Mouse (Mus musculus): ENCODE results near the gene Ahnak. TPM values are rescaled to one million over a fixed set of nuclear protein-coding genes. Genes with fewer than 3 reads are reported as not detected.
"Not testable (repeated sequence)": the region's sequence is repeated elsewhere in the genome, so short reads cannot be mapped to it uniquely, and the experiment has no call there.

Ahnak gene
- polyA plus RNA-seq, 1 experiment from 2014 or later, result 25.0 TPM

DNA sequence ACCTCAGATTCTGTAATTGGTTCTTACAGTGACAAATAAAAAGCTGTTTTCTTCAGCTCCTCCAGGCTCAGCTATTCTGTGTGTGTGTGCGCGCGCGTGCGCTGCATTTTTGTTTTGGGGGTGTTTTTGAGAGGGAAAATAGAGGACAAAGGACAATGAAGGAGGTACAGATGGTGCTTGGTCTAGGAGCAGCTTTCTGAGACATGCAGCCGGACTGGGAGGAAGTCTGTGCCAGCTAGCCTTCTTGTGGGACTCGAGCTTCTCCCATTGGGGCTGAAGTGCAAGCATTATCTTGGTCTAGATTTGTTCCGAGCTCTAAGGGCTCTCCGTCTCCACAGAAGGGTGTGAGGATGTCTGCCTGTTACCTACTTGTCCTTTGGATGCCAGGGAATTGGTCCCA, 36.8 kb upstream of the Ahnak start:
- ATAC-seq, result no peak
- H3K4me2 ChIP-seq (replicated peaks), result 0 out of 2 replicates have a peak overlapping the region, but pooled peaks have one; percentile 64
- no peak overlapping the region for H3K27ac ChIP-seq
- no peak overlapping the region for H3K4me3 ChIP-seq (replicated peaks)
- no peaks in the 10 kb centered on the region for H3K27me3 ChIP-seq (replicated peaks)
- WGBS, result 83% methylated on average over 9 of the region's 9 CpGs
- H3K9ac ChIP-seq, result 0 out of 2 replicates have a peak overlapping the region, but pooled peaks have one; percentile 5
- H3K36me3 ChIP-seq, result peaks cover 36% of the 10 kb centered on the region
- H3K4me1 ChIP-seq (replicated peaks), result peaks cover 10% of the 10 kb centered on the region
- no peaks in the 10 kb centered on the region for H3K9me3 ChIP-seq

DNA sequence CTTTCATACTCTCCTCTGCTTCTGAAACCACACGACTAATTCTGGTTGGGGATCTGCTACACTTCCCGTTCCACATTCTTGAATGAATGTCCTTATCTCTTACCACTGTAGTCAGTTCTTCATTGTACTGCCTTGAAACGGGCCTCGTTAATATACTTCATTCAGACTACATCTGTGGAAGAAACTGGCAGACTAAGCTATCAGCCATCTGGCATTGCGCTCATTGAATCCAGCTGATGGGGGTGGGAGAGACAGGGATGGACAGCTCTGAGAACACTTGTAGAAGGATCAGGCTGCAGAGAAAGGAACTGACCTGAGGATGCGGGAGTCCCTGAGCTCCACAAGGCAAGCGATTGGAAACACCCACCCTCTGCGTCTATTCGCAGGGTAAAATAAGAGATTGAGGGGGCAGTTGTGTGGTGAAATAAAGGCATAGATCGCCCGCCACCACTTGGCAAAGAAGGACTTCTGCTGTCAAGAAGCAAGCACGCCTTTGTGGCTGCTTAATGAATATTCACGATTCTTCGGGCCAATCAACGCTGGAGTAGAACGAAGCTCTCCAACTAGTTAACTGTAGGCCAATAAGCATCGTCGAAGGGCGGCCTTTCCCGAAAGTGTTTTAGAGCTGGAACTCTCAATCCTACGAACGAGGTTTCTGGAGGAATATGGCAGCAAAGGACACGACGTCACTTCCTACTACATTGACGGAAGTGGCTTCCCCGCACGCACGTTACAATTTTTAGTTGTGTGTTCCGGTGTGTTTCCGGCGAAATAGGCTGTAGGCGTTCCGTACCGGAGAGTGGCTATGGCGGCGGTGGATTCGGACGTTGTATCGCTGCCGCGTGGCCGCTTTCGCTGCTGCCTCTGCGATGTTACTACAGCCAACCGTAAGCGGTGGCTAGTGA, 35.7 kb upstream of the Ahnak start, which contains the start of gene Tut1:
Gene Tut1 (plus strand): TSS at position 713 of the 905 bp plus-strand sequence.
- ATAC-seq, result peak; percentile 97
- H3K4me3 ChIP-seq (replicated peaks), result peak within 1 kb of the TSS; percentile 70
- WGBS, result 3% methylated on average over 46 of the region's 46 CpGs

DNA sequence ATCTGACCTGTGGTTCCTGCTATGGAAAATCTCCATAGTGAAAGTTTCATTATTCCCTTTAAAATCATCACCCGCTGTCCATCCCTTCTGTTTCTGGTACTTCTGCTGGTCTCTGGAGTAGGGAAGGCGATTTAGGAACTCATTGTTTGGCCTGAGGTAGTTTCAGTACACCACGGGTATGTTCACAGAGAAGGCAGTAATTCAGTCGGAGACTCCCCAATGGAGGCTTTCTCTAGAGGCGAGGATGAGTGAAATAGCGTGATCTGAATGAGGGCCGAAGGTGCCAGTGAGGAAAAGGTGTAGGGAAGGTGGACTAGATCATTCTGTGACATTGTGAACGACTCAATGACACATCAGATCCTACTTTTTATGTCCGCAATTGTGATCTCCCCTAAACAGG, 34.9 kb upstream of the Ahnak start:
- H3K27ac ChIP-seq, result peak overlapping the region; percentile 81
- peaks cover 23% of the 10 kb centered on the region for H3K36me3 ChIP-seq
- ATAC-seq, result 0 out of 2 replicates have a peak, but pooled peaks have one; percentile 1
- H3K9ac ChIP-seq, result peak overlapping the region; percentile 65
- H3K4me3 ChIP-seq (replicated peaks), result peak overlapping the region; percentile 70
- WGBS, result 7% methylated on average over 9 of the region's 9 CpGs
- peaks cover 10% of the 10 kb centered on the region for H3K4me1 ChIP-seq (replicated peaks)
- no peaks in the 10 kb centered on the region for H3K9me3 ChIP-seq
- no peaks in the 10 kb centered on the region for H3K27me3 ChIP-seq (replicated peaks)
- H3K4me2 ChIP-seq (replicated peaks), result peak overlapping the region; percentile 75

More for the DNA sequence above, 35.7 kb upstream of the Ahnak start, which contains the start of gene Tut1:
- Histone ChIP-seq H3K4me1 (replicated peaks) (peaks cover 10% of the 10 kb centered on the region), H3K9me3 (no peaks in the 10 kb centered on the region), H3K9ac (peak within 1 kb of the TSS; percentile 65), H3K27me3 (replicated peaks) (no peaks in the 10 kb centered on the region), H3K27ac (peak within 1 kb of the TSS; percentile 81), H3K36me3 (peaks cover 28% of the 10 kb centered on the region), H3K4me2 (replicated peaks) (peak within 1 kb of the TSS; percentile 75)

DNA sequence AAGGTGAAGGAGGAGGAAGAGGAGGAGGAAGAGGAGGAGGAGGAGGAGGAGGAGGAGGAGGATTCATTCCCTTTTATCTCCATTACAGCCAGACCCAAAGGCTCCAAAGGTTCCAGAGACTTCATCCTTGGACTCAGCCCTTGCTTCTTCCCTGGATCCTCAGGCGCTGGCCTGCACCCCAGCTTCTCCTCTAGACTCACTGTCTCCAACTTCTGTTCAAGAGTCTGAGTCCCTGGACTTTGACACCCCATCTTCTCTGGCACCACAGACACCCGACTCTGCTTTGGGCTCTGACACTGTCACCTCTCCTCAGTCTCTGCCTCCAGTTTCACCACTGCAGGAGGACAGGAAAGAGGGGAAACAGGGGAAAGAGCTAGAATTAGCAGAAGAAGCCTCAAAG, 26.8 kb upstream of the Ahnak start:
- Histone ChIP-seq H3K4me1 (replicated peaks) (peaks cover 6% of the 10 kb centered on the region), H3K9ac (no peak overlapping the region), H3K9me3 (no peaks in the 10 kb centered on the region), H3K4me3 (replicated peaks) (no peak overlapping the region), H3K4me2 (replicated peaks) (no peak overlapping the region), H3K36me3 (peaks cover 36% of the 10 kb centered on the region), H3K27ac (no peak overlapping the region), H3K27me3 (replicated peaks) (no peaks in the 10 kb centered on the region)
- ATAC-seq, result no peak
- WGBS, result 94% methylated on average over 2 of the region's 2 CpGs

- H3K27me3 ChIP-seq (replicated peaks), result no peaks in the 10 kb centered on the region
- no peak for ATAC-seq
- WGBS, result 84% methylated on average over 11 of the region's 11 CpGs
- H3K27ac ChIP-seq, result no peak overlapping the region
- peak overlapping the region; percentile 52; the same call in 1 of the 2 replicates for H3K9ac ChIP-seq
- H3K9me3 ChIP-seq, result no peaks in the 10 kb centered on the region
- peaks cover 9% of the 10 kb centered on the region for H3K4me1 ChIP-seq (replicated peaks)
- no peak overlapping the region; the same call in 1 of the 2 replicates for H3K4me2 ChIP-seq (replicated peaks)
- H3K36me3 ChIP-seq, result peaks cover 30% of the 10 kb centered on the region
- H3K4me3 ChIP-seq (replicated peaks), result no peak overlapping the region
Measured at GRCm38 (mm10) chr19:8965075-8965474, 24.0 kb upstream of the Ahnak start.

GRCm38 (mm10) chr19:8965771-8966170, 23.3 kb upstream of the Ahnak start:
- peaks cover 9% of the 10 kb centered on the region for H3K4me1 ChIP-seq (replicated peaks)
- H3K27ac ChIP-seq, result peak overlapping the region; percentile 93
- 69% methylated on average over 8 of the region's 8 CpGs for WGBS
- ATAC-seq, result no peak
- H3K36me3 ChIP-seq, result peaks cover 37% of the 10 kb centered on the region
- H3K4me3 ChIP-seq (replicated peaks), result peak overlapping the region; percentile 77
- no peaks in the 10 kb centered on the region for H3K27me3 ChIP-seq (replicated peaks)
- no peaks in the 10 kb centered on the region for H3K9me3 ChIP-seq
- H3K9ac ChIP-seq, result peak overlapping the region; percentile 52
- H3K4me2 ChIP-seq (replicated peaks), result peak overlapping the region; percentile 64

- Histone ChIP-seq H3K9me3 (no peaks in the 10 kb centered on the region), H3K27me3 (replicated peaks) (no peaks in the 10 kb centered on the region), H3K27ac (peak overlapping the region; percentile 93), H3K9ac (peak overlapping the region; percentile 52), H3K4me1 (replicated peaks) (peaks cover 9% of the 10 kb centered on the region), H3K4me2 (replicated peaks) (peak overlapping the region; percentile 64), H3K4me3 (replicated peaks) (peak overlapping the region; percentile 77), H3K36me3 (peaks cover 41% of the 10 kb centered on the region)
- peak; percentile 50 for ATAC-seq
- WGBS, result 28% methylated on average over 5 of the region's 5 CpGs
Measured at GRCm38 (mm10) chr19:8966198-8966589, 22.9 kb upstream of the Ahnak start.

DNA sequence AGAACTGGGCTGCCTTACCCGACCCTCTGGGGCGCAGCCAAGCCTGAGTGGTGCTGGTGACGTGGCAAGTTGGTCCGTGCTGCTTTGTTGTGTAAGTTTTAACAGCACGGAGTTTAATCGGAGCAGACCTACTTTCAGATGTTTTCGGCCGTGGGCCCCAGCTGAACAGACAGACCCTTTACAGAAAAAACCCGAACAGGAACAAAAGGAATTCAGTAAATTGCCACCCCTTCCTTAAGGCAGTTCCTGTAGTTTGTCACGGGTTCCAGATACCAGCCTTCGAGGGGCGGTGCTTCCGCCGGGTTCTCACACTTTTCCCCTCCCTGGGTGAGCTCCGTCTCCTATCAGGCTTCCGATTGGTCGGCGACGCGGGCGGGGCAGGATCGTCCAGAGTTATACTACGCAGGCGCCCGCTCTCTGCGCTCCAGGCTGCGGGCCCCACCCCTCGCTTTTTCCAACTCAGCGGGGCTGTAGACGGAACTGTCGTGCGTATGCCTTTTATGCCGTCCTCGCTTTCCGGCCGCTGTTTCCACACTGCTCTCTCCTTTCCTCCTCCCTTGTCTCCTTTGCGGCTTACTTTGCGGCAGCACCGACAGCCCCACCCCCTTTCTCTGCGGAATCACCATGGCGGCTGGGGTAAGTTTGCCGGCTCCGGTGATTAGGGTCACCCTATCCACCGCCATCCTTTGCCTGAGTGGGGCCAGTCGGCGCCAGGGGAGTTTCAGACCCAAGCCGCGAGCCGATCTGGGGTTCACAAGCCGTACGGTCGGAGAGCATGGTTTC, 22.3 kb upstream of the Ahnak start, which contains the start of gene Eef1g:
Gene Eef1g (plus strand): TSS at position 452 of the 783 bp plus-strand sequence.
- H3K27me3 ChIP-seq (replicated peaks), result no peaks in the 10 kb centered on the region
- no peaks in the 10 kb centered on the region for H3K9me3 ChIP-seq
- H3K27ac ChIP-seq, result peak within 1 kb of the TSS; percentile 93
- ATAC-seq, result peak; percentile 99
- H3K36me3 ChIP-seq, result peaks cover 46% of the 10 kb centered on the region
- peak within 1 kb of the TSS; percentile 74 for H3K4me2 ChIP-seq (replicated peaks)
- under 1% methylated on average over 52 of the region's 52 CpGs for WGBS
- peaks cover 9% of the 10 kb centered on the region for H3K4me1 ChIP-seq (replicated peaks)
- peak within 1 kb of the TSS; percentile 77 for H3K4me3 ChIP-seq (replicated peaks)
- H3K9ac ChIP-seq, result peak within 1 kb of the TSS; percentile 85

DNA sequence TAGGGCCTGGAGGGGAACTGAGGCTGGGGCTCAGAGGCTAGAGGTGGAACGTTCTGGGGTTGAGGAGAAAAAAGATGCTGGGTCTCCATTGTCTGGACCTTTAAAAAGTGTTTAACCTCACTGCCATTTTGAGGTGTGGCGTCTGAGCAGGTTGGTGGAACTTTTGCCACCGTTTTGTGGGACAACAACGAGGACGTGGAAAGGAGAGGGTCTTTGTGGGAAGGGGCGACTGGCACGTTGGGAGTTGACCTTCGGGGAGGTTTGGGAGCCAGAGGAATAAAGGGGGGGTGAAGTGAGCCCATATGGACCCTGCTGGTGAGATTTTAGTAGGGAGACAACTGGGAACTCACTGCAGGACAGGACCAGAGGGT, 21.7 kb upstream of the Ahnak start:
- Histone ChIP-seq H3K36me3 (peaks cover 50% of the 10 kb centered on the region), H3K4me1 (replicated peaks) (peaks cover 9% of the 10 kb centered on the region), H3K27ac (peak overlapping the region; percentile 78), H3K27me3 (replicated peaks) (no peaks in the 10 kb centered on the region), H3K4me2 (replicated peaks) (peak overlapping the region; percentile 74), H3K9ac (peak overlapping the region; percentile 85), H3K9me3 (no peaks in the 10 kb centered on the region), H3K4me3 (replicated peaks) (peak overlapping the region; percentile 77)
- no peak for ATAC-seq
- WGBS, result 0% methylated on average over 8 of the region's 8 CpGs

DNA sequence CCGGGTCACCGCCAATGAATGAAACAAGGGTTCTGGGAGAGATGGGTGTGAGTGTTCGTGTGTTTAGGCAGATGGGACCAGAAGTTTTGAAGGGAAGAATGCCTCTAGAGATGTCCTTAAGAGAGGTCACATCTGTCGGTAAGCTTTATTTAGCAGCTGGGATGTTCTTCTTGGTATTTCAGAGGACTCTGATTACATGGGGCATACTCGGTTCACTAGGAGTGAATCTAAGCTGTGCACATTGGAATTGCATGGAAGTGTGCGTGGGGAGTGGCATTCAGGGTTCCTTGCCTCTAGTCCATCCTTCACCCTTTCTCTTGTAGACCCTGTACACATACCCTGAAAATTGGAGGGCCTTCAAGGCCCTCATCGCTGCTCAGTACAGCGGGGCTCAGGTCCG, 21.2 kb upstream of the Ahnak start:
- Histone ChIP-seq H3K4me2 (replicated peaks) (peak overlapping the region; percentile 74), H3K9ac (peak overlapping the region; percentile 85), H3K9me3 (no peaks in the 10 kb centered on the region), H3K4me3 (replicated peaks) (peak overlapping the region; percentile 77), H3K36me3 (peaks cover 49% of the 10 kb centered on the region), H3K27ac (no peak overlapping the region), H3K27me3 (replicated peaks) (no peaks in the 10 kb centered on the region), H3K4me1 (replicated peaks) (peaks cover 9% of the 10 kb centered on the region)
- ATAC-seq, result no peak
- 4% methylated on average over 9 of the region's 9 CpGs for WGBS

GRCm38 (mm10) chr19:8972491-8972890, 16.6 kb upstream of the Ahnak start:
- not testable (repeated sequence) for H3K27ac ChIP-seq; H3K4me1 ChIP-seq (replicated peaks); H3K4me2 ChIP-seq (replicated peaks); ATAC-seq; H3K27me3 ChIP-seq (replicated peaks); H3K9ac ChIP-seq; H3K4me3 ChIP-seq (replicated peaks); H3K9me3 ChIP-seq
- 82% methylated on average over 8 of the region's 8 CpGs for WGBS
- H3K36me3 ChIP-seq, result peaks cover 53% of the 10 kb centered on the region

GRCm38 (mm10) chr19:8974638-8975037, 14.4 kb upstream of the Ahnak start:
- H3K4me3 ChIP-seq (replicated peaks), result no peak overlapping the region
- H3K4me2 ChIP-seq (replicated peaks), result no peak overlapping the region
- no peak for ATAC-seq
- H3K27me3 ChIP-seq (replicated peaks), result no peaks in the 10 kb centered on the region
- no peak overlapping the region for H3K9ac ChIP-seq
- no peaks in the 10 kb centered on the region for H3K9me3 ChIP-seq
- H3K4me1 ChIP-seq (replicated peaks), result no peaks in the 10 kb centered on the region; the same call in 1 of the 2 replicates
- H3K27ac ChIP-seq, result no peak overlapping the region
- peaks cover 68% of the 10 kb centered on the region for H3K36me3 ChIP-seq
- 86% methylated on average over 1 of the region's 1 CpGs for WGBS
